Mouse (Mus musculus) kidney, adult 9 months (tissue): ENCODE results near the gene Zfp750.

Experiments used
- DNase-seq: peaks from one replicate; pipeline ENCODE4 v3.0.0; 2022

Gene Zfp750

GRCm38 (mm10) chr11:121536528-121536927 is 17.4 kb upstream of the Zfp750 start:
- DNase-seq, result no peak

DNA sequence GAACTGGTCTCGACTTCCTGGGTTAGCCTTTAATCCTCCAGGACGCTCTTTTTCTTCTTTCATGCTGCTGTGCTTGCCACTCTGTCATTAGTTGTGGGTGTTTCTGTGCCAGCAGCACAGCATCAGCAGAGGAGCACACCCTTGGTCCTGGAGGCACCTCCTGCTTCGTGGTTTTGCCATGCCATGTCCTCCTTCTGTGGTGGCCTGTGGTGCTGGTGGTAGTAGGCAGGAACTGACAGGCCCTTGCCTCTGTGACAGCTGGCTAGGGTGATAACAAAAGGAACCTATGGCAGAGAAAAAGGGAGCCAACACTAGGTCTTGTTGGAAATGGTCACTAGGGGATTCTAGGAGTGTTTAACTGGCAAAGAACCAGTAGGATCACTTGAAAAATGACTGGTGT is 10.6 kb upstream of the Zfp750 start:
- DNase-seq, result no peak

GRCm38 (mm10) chr11:121524191-121524590 is 5.1 kb upstream of the Zfp750 start:
- no peak for DNase-seq

DNA sequence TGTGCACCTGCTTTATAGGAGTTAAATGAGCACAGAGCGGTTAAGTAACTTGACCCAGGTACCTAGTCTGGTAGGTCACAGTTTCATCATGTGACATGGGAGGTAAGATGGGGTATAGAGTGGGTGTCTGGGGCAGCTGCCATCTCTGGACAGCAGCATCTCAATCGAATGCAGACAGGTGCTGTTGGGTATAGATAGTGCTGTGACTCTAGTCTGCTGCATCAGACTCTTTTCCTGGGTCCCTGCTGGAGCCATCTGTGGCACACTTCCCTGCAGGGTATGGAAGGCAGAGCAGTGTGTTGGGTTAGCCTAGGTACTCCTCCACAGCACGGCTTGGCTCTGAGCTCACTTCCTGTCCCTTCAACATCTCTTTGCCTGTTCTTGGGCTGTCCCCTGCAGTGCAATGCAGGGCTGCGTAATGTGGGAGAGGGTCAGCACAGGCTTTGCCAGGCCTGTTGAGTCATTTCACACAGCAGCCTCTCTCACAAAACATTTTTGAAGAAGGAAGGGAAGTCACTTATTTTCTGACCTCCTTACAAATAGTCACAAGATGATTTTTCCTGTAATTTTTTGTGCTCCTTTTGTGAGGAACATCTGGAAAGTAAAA is 3.1 kb upstream of the Zfp750 start:
- DNase-seq, result no peak

- no peak for DNase-seq
These were observed 1.6 kb upstream of the Zfp750 start for GRCm38 (mm10) chr11:121520761-121521160.

- DNase-seq, result no peak
These were observed 570 bp upstream of the Zfp750 start for GRCm38 (mm10) chr11:121519703-121520102.

GRCm38 (mm10) chr11:121517687-121518465 is 1.3 kb downstream of the Zfp750 start:
- peak; percentile 38 for DNase-seq

- DNase-seq, result peak; percentile 91
These were observed 2.2 kb downstream of the Zfp750 start for GRCm38 (mm10) chr11:121516906-121517305.

DNA sequence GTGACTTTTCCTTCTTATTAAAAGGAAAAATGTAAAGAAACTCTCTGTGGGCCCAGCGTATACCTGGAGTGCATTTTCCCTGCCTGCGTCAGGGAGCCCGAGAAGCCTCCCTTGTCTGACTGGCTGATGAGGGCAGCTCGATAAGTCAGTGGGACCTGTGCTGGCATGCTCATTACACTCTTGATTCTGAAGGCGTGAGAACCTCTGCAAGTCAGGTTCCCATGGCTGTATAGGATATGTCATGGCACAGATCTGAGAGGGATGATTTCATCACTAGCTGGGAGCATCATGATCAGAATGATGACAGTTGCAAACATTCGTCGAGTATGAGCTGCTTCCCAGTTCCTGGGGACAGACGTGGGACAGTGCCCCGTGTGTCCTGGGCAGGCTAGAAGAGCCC is 3.1 kb downstream of the Zfp750 start:
- no peak for DNase-seq

GRCm38 (mm10) chr11:121512896-121513572 is 6.1 kb downstream of the Zfp750 start:
- no peak for DNase-seq

- DNase-seq, result peak; percentile 72
These were observed 8.5 kb downstream of the Zfp750 start for GRCm38 (mm10) chr11:121510512-121511246.

DNA sequence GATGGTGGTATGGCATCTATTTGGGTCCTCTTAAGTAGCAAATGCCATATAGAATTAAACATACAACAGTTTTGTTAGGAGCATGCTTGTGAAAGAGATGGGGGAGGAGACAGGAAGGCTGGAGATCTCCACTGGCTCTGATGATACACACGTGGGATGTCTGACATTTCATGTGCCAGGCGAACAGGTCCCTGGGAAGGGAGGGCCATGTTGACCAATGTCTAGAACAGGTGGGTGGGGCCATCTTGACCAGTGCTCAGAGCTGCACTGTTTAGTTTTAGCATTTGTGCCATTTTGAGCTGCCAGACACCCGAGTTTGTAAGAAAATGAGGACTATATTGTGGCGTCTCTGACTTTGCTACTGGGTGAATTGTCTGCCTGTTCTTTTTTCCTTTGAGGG is 10.7 kb downstream of the Zfp750 start:
- no peak for DNase-seq

DNA sequence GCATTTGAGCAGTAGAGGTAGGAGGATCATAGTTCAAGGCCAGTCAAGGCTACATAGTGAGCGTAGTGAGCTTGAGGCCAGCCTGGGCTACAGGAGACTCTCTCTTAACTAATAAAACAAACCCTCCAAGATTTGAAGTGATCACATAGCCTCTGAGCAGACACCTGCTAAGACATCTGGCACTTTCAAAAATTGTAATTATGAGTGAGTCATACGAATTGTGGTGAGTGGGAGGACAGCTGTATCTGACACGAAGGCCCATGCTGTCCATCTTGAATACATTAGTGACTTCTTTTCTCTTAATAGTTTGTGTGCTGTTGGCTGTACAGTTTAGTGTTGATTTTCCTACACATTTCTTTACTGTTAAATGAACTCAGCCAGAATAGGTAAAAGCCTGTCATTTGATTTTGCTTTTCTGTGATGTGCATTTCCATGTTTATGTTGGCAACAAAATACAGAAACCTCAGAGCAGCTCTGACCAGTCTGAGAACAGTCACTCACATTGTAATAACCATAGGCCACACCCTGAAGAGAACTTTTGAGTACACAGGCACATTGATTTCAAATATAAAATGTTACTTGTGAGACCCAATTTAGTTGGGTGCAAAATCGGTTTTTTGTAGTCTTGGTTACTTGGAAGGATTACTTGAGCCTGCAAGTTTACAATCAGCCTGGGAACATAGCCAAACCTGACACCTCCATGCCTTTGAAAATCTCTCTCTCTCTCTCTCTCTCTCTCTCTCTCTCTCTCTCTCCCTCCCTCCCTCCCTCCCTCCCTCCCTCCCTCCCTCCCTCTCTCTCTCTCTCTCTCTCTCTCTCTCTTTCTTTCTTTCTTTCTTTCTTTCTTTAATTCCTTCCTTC is 16.9 kb downstream of the Zfp750 start:
- no peak for DNase-seq

DNA sequence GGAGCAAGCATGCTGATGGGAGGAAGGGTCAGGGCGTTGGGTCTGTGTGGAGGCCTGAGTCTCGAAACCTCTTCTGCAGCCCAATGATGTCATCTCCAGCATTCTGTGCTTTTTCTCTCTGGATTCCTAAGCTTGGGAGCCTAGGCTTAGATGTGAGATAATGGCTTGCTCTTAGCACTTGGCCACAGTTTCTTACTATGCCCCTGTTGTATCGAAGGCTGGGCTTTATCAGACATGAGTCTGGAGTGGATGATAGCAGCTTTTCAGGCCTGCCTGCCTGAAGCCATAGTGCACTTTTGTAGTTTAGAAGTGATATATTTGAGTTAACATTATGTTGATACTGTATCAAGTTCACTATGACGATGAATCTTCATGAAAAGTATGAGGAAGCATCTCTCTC is 17.6 kb downstream of the Zfp750 start:
- no peak for DNase-seq

- DNase-seq, result peak; percentile 46
These were observed 18.5 kb downstream of the Zfp750 start for GRCm38 (mm10) chr11:121500595-121500994.

- DNase-seq, result no peak
These were observed 28.5 kb downstream of the Zfp750 start for GRCm38 (mm10) chr11:121490651-121491050.

- DNase-seq, result no peak
These were observed 33.3 kb downstream of the Zfp750 start for GRCm38 (mm10) chr11:121485882-121486281.

GRCm38 (mm10) chr11:121481129-121481528 is 38.0 kb downstream of the Zfp750 start:
- DNase-seq, result peak; percentile 30

DNA sequence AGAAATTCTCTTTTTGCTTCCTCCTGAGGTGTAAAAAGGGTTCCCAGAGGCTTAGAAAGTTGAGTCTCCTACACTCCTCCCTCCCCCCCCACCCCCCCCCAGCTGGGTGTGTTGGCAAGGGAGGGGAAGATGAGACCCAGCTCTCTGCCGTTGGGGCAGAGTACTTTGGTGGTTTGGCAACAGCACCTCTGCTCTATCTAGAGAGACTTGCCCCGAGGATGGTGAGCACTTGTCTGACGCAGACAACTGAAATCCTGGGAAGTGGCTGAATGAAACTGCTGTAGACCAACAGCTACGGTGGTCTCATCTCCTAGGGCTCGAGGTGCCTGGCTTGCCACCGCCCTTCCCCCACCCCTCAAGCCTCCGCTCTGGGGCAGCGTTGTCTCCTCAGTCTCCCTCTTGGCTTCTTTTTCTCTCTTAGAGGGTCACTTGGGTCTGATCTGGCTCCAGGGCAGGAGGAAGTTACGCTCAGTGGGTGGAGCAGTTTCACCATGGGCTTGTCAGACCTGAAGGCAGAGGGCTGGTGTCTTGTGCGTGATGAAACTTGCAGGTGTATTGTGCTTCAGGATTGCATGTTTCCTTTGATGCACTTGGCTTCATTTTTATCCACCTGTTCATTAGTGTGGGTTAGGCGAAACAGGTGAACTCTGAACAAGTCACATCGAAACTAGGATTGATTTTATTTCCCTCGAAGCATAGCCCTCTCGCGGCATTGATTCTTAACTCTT is 39.5 kb downstream of the Zfp750 start:
- DNase-seq, result no peak

DNA sequence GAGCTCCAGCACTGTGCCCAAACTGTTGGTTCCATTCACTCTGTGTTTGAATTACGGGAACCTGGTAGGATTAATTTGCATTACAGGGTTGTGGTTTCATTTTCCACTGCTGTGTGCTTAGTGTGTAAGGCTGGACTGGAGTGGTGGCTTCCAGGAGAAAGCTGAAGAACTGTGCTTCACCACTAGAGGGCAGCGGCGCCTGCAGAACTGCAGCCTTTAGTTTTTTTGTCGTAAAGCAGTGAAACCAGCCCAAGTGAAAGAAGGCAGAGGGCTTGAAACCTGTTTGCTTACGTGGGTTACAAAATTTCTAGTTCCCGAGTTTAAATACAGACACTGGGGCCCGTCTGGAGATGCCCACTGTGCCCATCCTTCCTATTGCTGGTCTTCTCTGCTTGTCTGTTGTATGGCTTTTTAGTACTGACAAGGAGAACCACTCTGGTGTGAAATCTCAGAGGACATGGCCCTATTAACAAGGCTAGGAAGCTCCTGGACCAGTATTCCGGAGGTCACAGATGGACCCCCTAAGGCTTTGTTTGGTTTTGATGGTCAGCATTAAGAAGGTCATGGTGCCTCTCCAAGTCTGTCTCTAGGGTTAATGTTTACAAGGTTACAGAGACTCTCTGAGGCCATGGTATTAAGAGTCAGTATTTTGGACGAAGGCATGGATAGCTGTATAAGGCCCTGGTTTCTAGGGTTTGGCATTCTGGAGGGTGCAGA is 43.3 kb downstream of the Zfp750 start:
- DNase-seq, result peak; percentile 79

- DNase-seq, result no peak
These were observed 44.3 kb downstream of the Zfp750 start for GRCm38 (mm10) chr11:121474831-121475230.
